Mouse (Mus musculus): Measurements from ENCODE around the gene Arhgdia. TPM values are rescaled to one million over a fixed set of nuclear protein-coding genes. Genes with fewer than 3 reads are reported as not detected.
A peak's percentile ranks its signal among the peaks of the same experiment; 100 is the strongest.
"Not testable (repeated sequence)": the region's sequence is repeated elsewhere in the genome, so short reads cannot be mapped to it uniquely, and the experiment has no call there.

The Arhgdia gene
- total RNA-seq, 2 experiments from 2014 or later, result 296 to 308 TPM

DNA sequence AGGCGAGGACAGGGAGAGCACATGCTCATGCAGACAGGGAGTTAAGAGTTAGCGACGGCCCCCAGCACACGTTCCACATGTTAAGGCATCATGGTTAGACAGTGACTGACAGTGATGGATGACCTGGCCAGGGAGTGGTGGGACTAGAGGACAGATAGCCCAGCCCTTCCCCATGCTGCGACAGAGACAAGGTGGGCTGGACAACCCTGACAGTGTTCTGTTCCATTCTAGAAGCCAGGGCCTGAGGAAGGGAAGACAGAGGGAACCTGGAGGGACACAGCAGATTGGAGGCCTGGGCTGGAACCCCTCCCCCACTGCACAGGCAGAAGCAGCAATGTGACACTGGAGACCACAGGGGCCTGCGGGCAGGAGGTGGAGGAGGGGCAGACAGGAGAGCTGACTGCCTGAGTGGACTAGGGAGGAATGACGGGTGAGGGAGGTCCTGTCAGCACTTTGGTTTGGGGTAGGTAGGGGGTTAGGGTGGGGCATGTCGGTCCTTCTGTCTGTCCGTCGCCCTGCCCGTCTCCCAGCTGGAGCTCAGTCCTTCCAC, 2.7 kb downstream of the Arhgdia start:
- DNase-seq, result peak; percentile 15

DNA sequence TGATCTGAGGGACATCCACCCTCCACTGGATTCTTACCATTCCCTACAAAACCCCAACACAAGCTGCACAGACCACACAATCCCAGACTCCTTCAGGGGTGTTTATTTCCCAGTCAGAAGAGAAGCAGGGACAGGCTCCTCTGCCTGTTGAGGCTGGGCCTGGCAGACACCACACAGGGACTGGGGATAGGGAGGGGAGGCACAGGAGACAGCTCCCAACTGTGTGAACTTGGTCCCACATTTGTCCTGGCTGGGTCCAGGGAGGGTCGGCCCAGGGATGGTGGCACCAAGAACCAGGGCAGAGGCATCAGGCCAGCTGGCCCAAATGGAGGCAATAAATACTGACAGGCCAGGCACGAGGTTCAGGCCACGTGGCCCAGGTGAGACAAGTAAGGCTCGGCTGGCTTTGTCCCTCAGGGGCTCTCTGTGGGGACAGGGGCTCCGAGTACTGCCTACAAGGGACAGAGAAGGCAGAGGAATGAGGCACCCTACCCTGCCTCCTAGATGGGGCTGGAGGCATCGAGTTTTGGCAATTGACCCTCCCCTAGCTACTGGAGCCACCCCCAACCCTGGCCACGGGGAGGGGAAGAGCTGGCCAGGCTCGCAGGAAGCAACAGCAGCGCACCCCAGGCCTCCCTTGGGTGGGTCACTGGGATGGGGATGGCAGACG, 3.3 kb downstream of the Arhgdia start:
- no peak for DNase-seq

DNA sequence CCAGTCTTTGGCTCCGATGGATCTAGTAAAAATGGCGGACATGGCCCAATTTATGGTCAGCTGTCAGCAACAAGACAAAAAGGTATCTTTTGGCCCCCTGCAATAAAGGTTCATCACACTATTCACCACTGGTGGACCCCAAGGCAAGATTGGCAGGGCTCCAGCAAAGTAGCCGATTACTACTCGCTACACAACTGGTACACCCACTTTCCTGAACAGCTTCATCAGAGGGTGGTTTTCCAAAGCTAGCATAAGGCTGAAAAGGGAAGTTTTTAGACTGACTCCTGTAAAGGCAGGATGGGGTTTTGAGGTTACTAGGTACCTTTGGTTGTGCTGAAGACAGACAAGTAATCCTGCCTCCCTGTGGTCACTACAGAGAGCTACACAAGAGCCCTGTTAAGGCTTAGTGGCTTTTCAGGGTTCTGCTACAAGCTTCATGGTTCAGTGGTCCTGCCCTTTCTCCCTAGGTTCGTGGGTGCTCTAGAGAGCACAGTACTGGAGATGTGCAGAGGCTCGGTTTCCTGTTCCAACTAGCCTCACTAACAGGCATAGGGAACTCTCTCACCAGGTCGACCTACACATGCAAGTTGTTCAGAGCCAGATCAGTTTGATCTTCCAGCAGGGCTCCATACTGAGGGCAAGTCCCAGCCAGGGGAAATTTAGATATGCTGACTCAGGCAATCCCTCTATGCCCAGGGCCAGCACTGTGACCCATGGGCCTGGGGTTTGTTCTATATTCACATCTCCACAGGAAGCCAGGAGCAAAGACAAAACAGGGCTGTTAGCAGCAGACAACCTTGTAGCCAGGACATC, 4.0 kb downstream of the Arhgdia start:
- peak; percentile 41 for DNase-seq

DNA sequence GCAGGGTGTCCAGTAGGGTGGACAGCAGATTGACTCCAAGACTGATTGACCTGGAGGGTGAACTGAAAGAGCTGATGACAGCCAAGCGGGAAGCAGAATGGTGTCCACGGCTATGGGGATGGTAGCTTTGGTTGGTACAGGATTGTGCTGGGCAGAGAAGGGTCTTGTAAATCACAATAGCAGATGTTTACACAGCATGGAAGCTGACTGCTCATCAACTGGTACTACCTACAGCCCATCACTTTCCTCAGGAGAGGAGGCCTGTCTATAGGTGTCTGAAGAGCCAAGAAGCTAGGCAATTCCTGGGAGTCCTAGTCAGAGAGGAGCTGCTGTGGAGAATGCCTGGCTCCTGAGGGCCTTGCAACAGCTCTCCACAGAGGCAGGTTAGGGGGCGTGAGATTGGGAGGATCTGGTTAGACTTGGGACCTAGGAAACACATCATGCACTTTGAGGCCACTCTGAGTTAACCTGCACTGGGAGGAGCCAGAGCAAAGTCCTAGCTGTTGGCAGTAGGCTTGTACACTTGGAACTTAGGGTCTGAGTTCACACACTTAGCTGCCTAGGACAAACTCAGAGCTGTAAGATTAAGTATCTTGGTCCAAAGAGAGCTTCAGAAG, 5.0 kb downstream of the Arhgdia start:
- no peak for DNase-seq

DNA sequence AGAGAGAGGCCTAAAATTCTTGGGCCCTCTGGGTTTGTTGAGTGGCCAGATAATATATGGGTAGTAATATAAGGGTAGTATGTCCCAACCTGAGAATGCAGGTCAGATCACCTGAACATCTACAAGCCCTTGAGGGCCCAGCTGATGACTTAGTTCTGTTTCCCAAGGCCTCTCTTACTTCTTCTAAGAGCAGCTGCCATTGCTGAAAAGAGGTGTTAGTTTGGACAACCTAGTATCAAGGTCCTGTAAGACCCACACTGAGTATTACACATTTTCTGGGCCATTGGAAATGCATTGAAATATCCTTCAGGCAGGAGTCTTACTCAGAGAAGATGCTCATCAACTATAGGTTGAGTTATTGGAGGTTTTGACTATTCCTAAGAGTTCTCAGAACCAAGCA, 5.5 kb downstream of the Arhgdia start:
- no peak for DNase-seq

DNA sequence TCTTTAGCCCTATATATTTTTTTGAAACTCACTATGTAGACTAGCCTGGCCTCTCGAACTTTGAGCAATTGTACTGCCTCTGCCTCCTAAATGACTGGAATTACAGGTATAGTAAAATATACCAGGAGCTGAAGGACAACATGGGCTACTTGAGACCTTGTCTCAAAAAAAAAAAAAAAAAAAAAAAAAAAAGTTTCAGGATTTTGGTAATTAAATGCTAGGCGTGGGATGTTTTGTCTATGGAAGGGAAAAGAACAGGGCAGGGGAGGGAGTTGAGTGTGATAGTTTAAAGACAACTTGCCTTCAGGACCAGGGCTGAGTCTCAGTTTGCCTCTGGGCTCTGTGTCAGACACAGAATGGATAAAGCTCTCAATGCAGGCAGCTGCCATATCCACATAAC, 6.4 kb downstream of the Arhgdia start:
- no peak for DNase-seq

DNA sequence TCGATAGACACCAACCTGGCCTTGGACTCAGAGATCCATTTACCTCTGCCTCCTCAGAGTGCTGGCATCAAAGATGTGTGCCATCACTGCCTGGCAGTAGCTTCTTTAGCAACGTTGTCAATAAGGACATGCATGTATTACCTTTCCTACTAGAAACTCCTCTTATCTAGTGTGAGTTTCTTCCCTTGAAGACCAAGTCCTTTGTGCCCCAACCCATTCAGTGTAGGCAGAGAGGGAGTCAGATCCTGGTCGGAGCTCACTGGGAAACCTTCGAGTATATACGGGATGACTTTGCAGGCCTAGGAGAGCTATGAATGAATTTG, 7.2 kb downstream of the Arhgdia start:
- DNase-seq, result no peak

DNA sequence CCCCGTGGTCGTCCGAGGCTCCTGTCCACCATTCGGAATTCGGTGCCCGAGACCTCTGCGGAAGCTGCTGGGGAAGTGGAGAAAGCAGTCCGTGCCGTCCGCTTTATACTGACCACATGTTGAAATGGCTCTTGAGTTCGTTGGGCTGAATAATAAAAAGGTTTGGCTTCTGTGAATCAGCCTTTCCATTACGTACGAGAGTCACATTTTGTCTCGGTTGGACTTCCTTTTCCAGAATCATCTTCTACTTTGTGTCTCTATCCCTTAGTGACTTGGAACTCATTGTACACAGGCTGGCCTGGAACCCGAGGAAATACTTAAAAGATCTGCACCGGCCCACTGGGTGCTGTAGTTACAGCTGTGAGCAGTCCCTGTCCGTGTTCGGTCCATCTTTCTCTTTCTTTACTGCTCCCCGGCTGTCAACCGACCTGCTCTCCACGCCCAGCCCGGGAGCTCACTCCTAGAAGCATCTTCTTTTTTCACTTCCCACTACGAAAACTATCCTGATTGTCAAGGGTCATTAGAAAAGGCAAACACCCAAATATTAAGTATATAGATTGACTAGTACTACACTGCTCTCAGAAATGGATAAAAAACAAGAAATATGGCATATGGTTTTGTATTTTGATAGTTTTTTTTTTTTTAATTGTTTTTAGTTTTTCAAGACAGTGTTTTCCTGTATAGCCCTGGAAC, 7.7 kb downstream of the Arhgdia start:
- DNase-seq, result peak; percentile 22

DNA sequence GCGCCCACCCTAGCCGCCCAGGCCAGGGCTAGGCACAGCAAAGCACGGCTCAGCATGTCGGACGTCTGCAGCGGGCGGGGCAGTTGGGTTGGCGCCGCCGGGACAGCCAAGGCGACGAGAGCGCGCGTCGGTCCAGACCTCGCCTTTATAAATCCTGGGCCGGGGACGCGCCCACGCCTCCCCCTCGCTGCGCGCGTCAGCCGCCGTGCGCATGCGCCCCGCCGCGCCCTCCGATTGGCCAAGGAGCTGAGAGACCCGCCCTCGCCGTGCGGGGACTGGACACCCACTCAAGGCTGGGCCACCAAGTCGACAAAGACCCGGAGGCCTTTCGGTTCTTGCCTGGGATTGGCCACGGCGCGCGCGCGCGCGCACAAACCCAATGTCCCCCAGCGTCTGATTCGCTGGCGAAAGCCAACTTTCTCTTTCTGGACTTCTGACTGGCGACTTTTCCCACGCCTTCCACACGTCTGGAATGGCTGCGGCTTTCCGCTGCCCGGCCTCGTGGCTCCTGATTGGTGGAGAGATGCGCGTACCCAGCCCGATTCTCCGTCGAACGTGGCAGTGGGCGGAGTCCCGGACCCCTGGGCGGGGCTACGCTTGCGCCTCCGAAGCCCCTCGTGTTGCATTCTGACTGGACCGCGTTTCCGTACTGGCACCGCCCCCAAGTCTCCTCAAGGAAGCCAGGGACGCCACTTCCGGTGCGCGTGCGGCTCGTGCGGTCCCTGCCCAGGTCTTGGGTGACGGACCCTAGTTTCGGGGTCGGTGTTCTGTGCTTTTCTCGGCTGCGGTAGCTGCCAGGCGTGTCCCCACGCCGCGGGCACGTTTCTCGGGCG, 8.5 kb downstream of the Arhgdia start, which contains the start of gene P4hb:
Gene P4hb, minus strand, starts transcription at position 502 of the 833 bp plus-strand sequence.
- DNase-seq, result peak; percentile 100

DNA sequence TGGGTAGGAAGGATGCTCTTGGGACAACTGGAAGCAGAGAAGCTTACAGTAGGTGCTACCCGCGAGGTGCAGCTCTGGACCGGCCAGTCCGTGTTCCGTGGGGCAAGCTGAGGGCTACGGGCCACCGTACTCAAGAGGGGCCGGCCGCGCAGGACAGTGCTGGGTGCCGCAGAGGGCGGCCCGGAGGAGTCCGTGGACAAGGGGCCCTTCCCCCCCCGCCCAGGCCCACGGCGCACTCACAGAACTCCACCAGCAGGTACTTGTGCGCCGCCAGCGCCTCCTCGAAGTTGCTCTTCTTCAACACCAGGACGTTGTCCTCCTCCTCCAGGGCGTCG, 9.0 kb downstream of the Arhgdia start:
- DNase-seq, result no peak

DNA sequence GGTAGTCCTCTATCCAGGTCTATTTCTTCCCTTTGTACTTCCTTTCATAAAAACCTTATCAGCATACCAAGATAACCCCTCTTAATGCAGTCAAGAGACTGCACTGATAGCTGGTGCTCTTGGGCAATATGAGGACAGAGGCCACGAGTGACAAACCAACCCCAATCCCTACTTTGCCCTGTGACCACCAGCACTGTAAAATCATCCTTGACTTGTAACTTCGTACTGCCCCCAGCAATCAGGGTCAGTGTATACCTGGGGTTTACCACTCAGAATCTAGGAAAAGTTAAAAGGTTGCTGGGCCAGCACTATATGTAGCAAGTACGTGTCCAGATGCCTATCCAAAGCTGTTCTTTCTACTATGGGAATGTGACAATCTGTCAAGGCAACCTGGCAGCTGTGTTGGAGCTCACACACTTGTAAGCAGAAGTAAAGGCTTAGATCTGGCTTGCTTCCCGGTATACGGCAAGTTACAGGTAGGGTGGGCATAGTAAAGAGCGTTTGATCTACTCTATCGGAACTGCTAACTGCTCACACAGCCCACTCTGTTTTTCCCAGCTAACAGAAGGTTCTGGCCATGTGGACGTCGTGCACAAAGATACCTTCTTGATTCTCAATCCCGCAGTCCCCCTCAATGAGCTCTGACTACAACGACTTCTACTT, 9.5 kb downstream of the Arhgdia start:
- DNase-seq, result no peak

DNA sequence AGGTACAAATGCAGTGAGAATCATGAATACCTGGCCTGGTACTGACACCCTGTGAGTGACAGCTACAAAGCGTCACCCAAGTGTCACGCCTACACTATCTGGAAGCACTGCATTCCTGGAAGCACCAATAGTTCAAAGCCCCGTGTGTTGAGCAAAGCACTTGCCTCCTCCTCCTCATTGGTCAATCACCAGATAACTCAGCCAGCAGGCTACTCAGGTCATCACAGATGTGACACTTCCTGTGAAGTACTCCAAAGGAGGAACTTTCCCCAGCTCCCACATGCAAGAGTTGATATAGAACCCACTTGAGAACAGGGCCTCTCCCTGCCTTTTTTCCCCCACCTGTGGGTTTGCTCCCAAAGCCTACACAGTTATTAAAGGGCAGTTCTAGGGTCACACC, 10.3 kb downstream of the Arhgdia start:
- DNase-seq, result no peak

DNA sequence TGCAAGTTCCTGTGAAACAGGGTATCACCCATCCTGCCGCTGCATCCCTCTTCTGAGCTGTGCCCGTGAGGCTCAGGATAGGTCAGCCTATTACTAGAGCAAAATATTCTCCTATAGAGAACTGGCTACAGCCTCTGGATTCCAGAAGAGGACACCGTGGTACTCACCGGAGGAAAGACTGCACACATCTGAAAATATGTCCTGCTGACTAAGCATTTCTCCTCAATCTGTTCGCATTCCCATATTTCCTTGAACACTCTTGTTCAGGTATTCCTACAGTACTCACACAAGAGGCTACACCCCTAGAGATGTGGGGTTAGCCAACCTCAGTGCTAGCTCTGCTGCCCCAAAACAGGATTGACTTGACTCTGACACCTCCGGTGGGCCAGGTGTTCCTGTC, 13.1 kb downstream of the Arhgdia start:
- DNase-seq, result no peak

DNA sequence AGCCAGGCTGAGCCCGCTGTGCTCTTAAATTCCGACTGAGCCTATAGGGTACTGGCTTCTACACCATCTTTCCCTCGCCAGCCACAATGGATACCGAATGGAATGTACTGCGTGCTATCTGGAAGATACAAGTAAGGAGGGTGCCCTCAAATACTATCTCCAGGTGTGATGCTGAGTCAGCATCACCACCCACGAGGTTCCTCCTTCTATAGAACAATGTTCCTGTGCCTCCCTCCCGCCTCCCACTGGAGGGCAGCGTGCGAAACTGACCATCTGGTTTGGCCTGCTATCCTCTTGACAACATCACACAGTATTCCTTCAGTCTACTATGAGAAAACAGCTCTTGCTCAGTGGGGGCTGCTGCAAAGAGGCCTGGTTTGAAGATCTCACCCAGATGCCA, 16.3 kb downstream of the Arhgdia start:
- DNase-seq, result no peak

DNA sequence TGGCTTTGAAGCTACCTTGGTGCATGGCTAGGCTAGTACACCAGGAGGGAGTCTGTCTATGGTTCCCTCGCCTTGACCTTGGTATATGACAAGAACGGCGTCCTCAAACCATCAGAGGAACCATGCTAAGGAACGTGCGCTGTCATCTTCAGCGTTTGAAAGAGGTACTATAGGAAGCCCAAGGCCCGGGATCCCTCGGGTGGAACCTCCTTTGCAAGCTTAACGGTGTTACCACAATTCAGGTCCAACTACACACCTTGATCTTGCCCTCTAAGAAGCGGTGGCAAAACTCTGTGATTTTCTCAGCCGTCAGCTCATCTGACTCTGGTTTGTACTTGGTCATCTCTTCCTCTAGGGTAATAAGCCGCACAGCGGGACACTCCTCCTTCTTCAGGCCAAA, 18.5 kb downstream of the Arhgdia start:
- DNase-seq, result no peak

DNA sequence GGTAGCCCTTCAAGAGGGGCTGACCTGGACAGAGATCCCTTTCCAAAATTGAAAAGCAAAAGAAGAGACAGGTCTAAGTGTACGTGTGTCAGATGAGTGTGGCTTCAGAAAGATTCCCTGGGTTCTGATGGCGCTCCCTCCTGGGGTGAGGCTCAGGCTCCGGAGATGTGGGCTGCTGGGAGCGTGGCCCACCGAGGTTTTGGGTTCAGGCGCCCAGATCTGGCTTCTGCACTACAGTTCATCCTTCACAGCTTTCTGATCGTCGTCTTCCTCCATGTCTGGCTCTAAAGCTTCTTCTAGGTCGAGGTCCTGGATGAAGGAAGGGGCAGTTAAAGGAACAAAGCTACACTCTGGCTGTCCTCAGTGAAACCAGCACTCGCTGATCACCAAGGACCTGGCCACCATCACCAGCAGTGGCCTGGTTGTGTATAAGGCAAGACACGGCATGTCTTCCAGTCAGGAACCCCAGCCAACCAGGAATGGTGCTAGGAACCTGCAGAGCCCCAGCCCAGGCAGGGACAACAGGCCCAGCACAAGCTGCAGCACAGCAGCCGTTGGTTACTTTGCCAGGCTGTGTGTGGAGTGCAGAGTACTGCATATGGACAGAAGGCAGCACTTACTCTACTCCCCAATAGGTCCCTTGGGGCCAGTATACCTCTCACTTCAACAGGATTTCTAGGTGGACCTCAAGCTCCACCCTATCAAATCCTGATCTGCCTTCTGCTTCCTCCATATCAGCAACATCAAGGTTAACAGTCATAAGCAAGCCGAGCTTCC, 20.3 kb downstream of the Arhgdia start:
- no peak for DNase-seq

DNA sequence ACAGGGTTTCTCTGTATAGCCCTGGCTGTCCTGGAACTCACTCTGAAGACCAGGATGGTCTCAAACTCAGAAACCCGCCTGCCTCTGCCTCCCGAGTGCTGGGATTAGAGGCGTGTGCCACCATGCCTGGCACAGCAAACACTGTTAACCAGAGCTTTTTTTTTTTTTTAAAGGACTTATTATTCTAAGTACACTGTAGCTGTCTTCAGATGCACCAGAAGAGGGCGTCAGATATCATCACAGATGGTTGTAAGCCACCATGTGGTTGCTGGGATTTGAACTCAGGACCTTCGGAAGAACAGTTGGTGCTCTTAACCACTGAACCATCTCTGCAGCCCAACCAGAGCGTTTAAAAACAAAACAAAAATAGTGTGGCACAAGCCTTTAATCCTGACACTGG, 22.6 kb downstream of the Arhgdia start:
- not testable (repeated sequence) for DNase-seq

DNA sequence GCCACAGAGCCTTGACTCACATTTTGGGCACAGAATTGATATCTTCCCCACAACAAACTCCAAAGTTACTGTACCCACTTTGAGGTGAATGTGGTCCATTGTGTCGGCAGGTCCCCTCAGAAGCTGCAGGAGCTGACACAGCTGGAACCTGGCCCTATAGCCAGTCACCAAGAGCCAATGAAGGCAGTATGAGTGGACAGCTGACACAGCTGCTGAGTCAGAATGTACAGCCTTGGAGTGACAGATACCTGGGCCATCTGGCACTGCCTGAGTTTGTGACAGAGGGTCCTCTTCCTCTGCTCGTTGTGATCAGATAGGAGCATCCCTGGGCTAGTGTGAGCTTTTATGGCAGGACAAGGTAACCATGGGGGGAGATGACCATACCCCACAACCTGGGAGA, 26.2 kb downstream of the Arhgdia start:
- no peak for DNase-seq

DNA sequence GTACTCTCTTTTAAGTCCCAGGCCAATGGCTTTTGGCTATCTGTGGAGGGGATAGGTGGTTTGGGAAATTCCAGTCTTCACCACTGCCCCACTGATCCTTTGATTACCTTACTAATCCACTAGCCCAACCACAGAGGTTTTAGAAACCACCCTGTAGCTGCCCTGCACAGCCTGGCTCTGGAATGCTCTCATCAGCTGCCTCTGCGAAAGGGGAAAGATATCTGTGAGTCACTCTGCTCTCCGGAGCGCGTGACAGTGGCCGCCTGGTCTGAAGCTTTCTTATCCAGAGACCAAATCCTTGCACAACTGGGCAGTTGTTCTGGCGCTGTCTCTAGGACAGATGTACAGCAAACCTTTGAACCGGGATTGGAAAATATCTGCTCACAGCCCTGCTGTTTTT, 26.6 kb downstream of the Arhgdia start:
- DNase-seq, result peak; percentile 47

DNA sequence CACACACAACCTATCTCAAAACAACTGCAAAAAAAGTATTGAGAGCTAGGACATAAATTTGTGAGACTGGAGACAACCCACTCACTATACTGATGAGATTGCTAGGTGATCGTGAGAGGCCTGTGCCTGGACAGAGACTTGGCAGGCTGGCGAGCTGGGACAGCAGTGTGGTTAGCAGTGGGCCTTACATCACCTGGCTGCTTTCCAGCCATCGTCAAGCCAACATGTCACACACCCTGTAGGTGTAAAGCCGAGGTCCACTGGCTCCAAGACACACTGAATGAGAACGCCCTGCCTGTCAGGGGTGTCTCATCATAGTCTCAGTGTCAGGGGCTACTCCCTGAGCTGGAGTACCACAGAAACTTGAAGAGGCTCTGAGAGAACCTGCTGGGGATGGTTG, 28.7 kb downstream of the Arhgdia start:
- no peak for DNase-seq
